Mouse (Mus musculus) ES-CJ7 (cell line): ENCODE measurements around the gene Nav1.
A peak's percentile ranks its signal among the peaks of the same experiment; 100 is the strongest.

Experiments used
- DNase-seq: peaks from one replicate; pipeline ENCODE4 v3.0.0; 2011; ENCODE audit warnings: low read depth, low spot score

Gene Nav1

GRCm38 (mm10) chr1:135607019-135607418 lies at the start of gene Nav1:
Nav1 (minus strand) TSS chr1:135607295.
- no peak for DNase-seq

GRCm38 (mm10) chr1:135653909-135654308 lies 46.8 kb upstream of the Nav1 start:
- DNase-seq = no peak

GRCm38 (mm10) chr1:135645459-135646195 lies 38.5 kb upstream of the Nav1 start:
- no peak for DNase-seq

- DNase-seq = no peak
Observed at GRCm38 (mm10) chr1:135644110-135644509, 37.0 kb upstream of the Nav1 start.

GRCm38 (mm10) chr1:135643691-135644090 lies 36.6 kb upstream of the Nav1 start:
- DNase-seq = no peak

- DNase-seq = no peak
Observed at GRCm38 (mm10) chr1:135639853-135640252, 32.8 kb upstream of the Nav1 start.

GRCm38 (mm10) chr1:135639093-135639492 lies 32.0 kb upstream of the Nav1 start:
- peak; percentile 71 for DNase-seq

- DNase-seq = peak; percentile 83
Observed at GRCm38 (mm10) chr1:135637574-135638008, 30.5 kb upstream of the Nav1 start.

GRCm38 (mm10) chr1:135636111-135636511 lies 29.0 kb upstream of the Nav1 start:
- DNase-seq = no peak

- no peak for DNase-seq
Observed at GRCm38 (mm10) chr1:135635323-135636064, 28.4 kb upstream of the Nav1 start.

GRCm38 (mm10) chr1:135634791-135635190 lies 27.7 kb upstream of the Nav1 start:
- DNase-seq = peak; percentile 88

- DNase-seq = peak; percentile 85
Observed at GRCm38 (mm10) chr1:135633884-135634283, 26.8 kb upstream of the Nav1 start.

GRCm38 (mm10) chr1:135633478-135633877 lies 26.4 kb upstream of the Nav1 start:
- no peak for DNase-seq

- DNase-seq = peak; percentile 91
Observed at GRCm38 (mm10) chr1:135632199-135632598, 25.1 kb upstream of the Nav1 start.

GRCm38 (mm10) chr1:135631515-135631914 lies 24.4 kb upstream of the Nav1 start:
- DNase-seq = peak; percentile 83

- DNase-seq = no peak
Observed at GRCm38 (mm10) chr1:135629846-135630245, 22.8 kb upstream of the Nav1 start.

- DNase-seq = no peak
Observed at GRCm38 (mm10) chr1:135626218-135626617, 19.1 kb upstream of the Nav1 start.

GRCm38 (mm10) chr1:135625741-135626140 lies 18.6 kb upstream of the Nav1 start:
- no peak for DNase-seq

- DNase-seq = no peak
Observed at GRCm38 (mm10) chr1:135624646-135625045, 17.6 kb upstream of the Nav1 start.

GRCm38 (mm10) chr1:135623136-135623535 lies 16.0 kb upstream of the Nav1 start:
- no peak for DNase-seq

- DNase-seq = no peak
Observed at GRCm38 (mm10) chr1:135621307-135621706, 14.2 kb upstream of the Nav1 start.

GRCm38 (mm10) chr1:135619932-135620391 lies 12.9 kb upstream of the Nav1 start:
- peak; percentile 64 for DNase-seq

- DNase-seq = no peak
Observed at GRCm38 (mm10) chr1:135619130-135619529, 12.0 kb upstream of the Nav1 start.
